Mouse (Mus musculus) forebrain, embryonic 10.5 days (tissue): ENCODE results near the gene Gng10. TPM values are rescaled to one million over a fixed set of nuclear protein-coding genes. Genes with fewer than 3 reads are reported as not detected.

Experiments used
- DNase-seq: peaks from one replicate; pipeline ENCODE4 v3.0.0-alpha.2; 2017; ENCODE audit warnings: low spot score; ENCODE audit errors: extremely low spot score
- H3K27ac ChIP-seq: fragments of 300-500 bp; sonication (generic); 2 replicates; pipeline ENCODE4 v1.5.1; 2016; ENCODE audit warnings: mild to moderate bottlenecking
- H3K27me3 ChIP-seq: fragments of 300-500 bp; sonication (generic); 2 replicates; pipeline ENCODE4 v1.6.1; 2016; ENCODE audit warnings: mild to moderate bottlenecking; ENCODE audit not compliant: poor library complexity, severe bottlenecking
- H3K36me3 ChIP-seq: fragments of 300-500 bp; sonication (generic); replicated peaks from 2 replicates; pipeline ENCODE4 v1.6.1; 2016; ENCODE audit warnings: mild to moderate bottlenecking, moderate library complexity
- H3K4me1 ChIP-seq: fragments of 300-500 bp; sonication (generic); 2 replicates; pipeline ENCODE4 v1.6.1; 2016
- H3K4me3 ChIP-seq: fragments of 300-500 bp; sonication (generic); 2 replicates; pipeline ENCODE4 v1.5.1; 2016; ENCODE audit warnings: mild to moderate bottlenecking, moderate library complexity
- H3K9me3 ChIP-seq: fragments of 300-500 bp; sonication (generic); 2 replicates; pipeline ENCODE4 v1.6.1; 2016; ENCODE audit warnings: mild to moderate bottlenecking, moderate library complexity
- WGBS: fragments of 180-500 bp; shearing (Covaris S2); methylation state at CpG from one replicate; pipeline ENCODE4 v1.1.7; 2016; 5-methylcytosine and 5-hydroxymethylcytosine counted together
- polyA plus RNA-seq: library from polyadenylated mRNA; unstranded; fragments of >200 nt; fragmentation: Nextera tagmentation; extraction: Ambion mirVana; gene quantifications from 2 replicates; pipeline ENCODE4 v1.2.1, GENCODE M21; 2016

The Gng10 gene
- polyA plus RNA-seq, 1 experiment from 2014 or later, result 70.4 TPM

DNA sequence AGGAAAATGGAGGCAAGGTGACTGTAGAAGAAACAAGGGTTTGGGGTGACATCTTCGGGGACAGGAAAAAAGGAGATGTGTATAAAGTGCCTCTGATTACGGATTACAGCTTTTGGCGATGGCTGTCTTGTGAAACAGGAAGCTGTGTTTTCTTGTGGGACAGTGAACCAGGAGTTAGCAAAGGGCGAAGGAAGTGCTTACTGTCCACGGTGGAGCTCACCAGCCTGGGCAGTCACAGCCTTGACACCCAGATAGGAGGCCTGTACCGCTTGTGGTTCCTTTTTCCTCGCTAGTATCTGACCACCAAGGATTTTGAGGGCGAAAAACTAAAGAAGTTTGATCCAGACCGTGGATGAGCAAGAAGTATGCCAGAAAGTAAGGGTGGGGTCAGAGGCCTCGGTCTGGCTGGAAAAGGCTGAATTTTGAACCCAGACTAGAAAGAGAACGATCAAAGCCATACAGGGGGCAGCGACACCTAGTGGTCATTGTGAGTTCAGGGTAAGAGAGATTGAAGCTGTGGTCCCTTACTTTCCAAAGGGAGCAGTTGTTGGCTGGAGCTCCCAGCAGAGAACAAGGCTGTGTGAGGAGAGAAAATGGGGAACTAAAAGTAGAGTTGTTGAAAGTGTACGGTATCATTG, 1.7 kb downstream of the Gng10 start:
- Histone ChIP-seq H3K27me3 (no peaks in the 10 kb centered on the region), H3K4me1 (peaks cover 16% of the 10 kb centered on the region), H3K36me3 (peaks cover 9% of the 10 kb centered on the region), H3K9me3 (peaks cover 8% of the 10 kb centered on the region; the same call in 1 of the 2 replicates), H3K27ac (no peak overlapping the region), H3K4me3 (0 out of 2 replicates have a peak overlapping the region, but pooled peaks have one; percentile 4)
- peak; percentile 81 for DNase-seq
- 44% methylated on average over 13 of the region's 13 CpGs for WGBS

GRCm38 (mm10) chr4:59037525-59037924, 2.6 kb downstream of the Gng10 start:
- Histone ChIP-seq H3K9me3 (peaks cover 8% of the 10 kb centered on the region; the same call in 1 of the 2 replicates), H3K27ac (no peak overlapping the region), H3K4me3 (no peak overlapping the region), H3K36me3 (peaks cover 9% of the 10 kb centered on the region), H3K4me1 (peaks cover 16% of the 10 kb centered on the region), H3K27me3 (no peaks in the 10 kb centered on the region)
- no peak for DNase-seq
- WGBS, result 87% methylated on average over 3 of the region's 3 CpGs

GRCm38 (mm10) chr4:59040397-59041287, 5.8 kb downstream of the Gng10 start:
- DNase-seq, result no peak
- WGBS, result 93% methylated on average over 11 of the region's 11 CpGs
- Histone ChIP-seq H3K36me3 (peaks cover 9% of the 10 kb centered on the region), H3K27me3 (no peaks in the 10 kb centered on the region), H3K4me1 (peaks cover 7% of the 10 kb centered on the region), H3K27ac (no peak overlapping the region), H3K9me3 (no peaks in the 10 kb centered on the region), H3K4me3 (no peak overlapping the region)

DNA sequence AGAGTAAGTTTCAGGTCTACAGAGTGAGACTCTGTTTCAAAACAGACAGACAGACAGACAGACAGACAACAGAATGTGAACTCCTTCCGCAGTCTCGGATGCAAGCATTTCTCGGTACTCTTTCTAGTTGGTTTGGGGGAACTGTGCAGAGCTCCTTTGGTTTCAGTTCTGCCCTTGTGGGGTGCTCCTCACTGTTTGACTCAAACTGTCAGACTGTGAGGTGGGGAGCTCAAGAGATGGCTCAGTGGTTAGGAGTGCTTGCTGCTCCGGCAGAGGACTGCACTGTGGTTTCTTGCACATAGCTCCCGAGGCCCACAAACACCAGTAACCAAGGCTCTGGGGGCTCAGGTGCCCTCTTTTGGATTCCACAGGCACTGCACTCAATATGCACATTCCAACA, 8.2 kb downstream of the Gng10 start:
- Histone ChIP-seq H3K9me3 (no peaks in the 10 kb centered on the region), H3K4me3 (no peak overlapping the region), H3K27ac (no peak overlapping the region), H3K4me1 (peaks cover 4% of the 10 kb centered on the region; the same call in 1 of the 2 replicates), H3K27me3 (no peaks in the 10 kb centered on the region), H3K36me3 (peaks cover 9% of the 10 kb centered on the region)
- WGBS, result 96% methylated on average over 5 of the region's 5 CpGs
- no peak for DNase-seq

DNA sequence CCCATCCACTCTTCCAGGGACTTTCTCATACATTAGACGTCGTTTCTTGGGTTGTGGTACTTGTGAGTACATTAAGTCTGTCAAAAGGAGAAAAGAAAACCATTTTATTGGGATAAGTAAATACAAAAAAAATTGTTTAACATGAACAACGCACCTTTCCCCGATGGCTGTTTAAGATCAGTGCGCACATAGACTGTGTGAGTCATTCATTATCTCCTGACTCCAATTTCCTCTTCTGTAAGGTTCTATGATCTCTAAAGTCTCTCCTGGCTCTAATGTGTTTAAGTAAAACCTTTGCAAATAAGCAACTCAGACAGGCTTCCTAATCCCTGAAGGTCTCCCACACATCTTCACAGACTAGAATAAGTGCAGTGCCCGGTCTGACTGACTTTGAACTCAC, 9.0 kb downstream of the Gng10 start:
- Histone ChIP-seq H3K27ac (no peak overlapping the region), H3K4me1 (peaks cover 4% of the 10 kb centered on the region; the same call in 1 of the 2 replicates), H3K27me3 (no peaks in the 10 kb centered on the region), H3K9me3 (no peaks in the 10 kb centered on the region), H3K36me3 (peaks cover 9% of the 10 kb centered on the region), H3K4me3 (no peak overlapping the region)
- DNase-seq, result no peak
- 92% methylated on average over 6 of the region's 6 CpGs for WGBS

DNA sequence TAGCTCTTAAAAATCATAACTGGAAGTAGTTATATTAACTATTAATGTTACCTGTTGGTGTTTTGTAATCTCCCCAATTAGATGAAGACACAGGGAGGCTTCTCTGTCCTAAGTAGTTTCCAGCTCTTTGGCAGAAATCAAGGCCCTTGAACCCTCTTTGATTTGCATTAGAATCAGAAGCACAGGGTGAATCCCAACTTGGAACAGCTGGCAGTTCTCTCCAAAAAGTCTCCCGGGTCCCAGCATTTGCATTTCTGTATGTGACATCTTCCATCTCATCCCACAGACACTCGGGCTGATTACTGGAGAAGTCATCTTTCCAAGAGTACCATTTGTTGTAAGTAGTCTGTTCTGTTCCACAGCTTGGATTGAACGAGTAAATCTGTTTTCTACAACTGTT, 12.3 kb downstream of the Gng10 start:
- H3K9me3 ChIP-seq, result no peaks in the 10 kb centered on the region
- peaks cover 4% of the 10 kb centered on the region; the same call in 1 of the 2 replicates for H3K4me1 ChIP-seq
- H3K27me3 ChIP-seq, result no peaks in the 10 kb centered on the region
- whole genome bisulfite sequencing, result 38% methylated on average over 3 of the region's 3 CpGs
- H3K36me3 ChIP-seq, result no peaks in the 10 kb centered on the region
- no peak overlapping the region for H3K27ac ChIP-seq
- no peak overlapping the region for H3K4me3 ChIP-seq
- no peak for DNase-seq

- H3K27me3 ChIP-seq, result no peaks in the 10 kb centered on the region
- H3K4me3 ChIP-seq, result no peak overlapping the region
- 95% methylated on average over 1 of the region's 1 CpGs for WGBS
- no peak for DNase-seq
- no peaks in the 10 kb centered on the region for H3K36me3 ChIP-seq
- no peak overlapping the region for H3K27ac ChIP-seq
- H3K9me3 ChIP-seq, result no peaks in the 10 kb centered on the region
- peaks cover 4% of the 10 kb centered on the region; the same call in 1 of the 2 replicates for H3K4me1 ChIP-seq
Observed at GRCm38 (mm10) chr4:59051081-59051480, 16.2 kb downstream of the Gng10 start.

DNA sequence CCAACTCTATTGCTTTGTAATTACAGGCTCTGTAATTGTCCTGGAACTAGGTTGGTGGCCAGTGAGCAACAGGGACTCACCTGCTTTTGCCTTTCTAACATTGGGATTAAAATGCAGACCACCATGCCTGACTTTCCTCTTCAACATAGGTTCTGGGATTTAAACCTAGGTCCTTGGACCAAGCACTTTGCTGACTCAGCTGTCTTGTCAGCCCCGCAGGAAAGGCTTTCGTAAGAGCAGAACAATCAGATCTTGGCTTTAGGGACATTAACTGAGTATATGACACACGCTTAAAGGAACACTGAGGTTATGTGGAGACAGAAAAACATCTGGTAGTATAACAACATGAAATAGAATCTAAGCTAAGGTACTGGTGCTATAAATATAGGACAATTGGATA, 23.0 kb downstream of the Gng10 start:
- H3K27me3 ChIP-seq, result no peaks in the 10 kb centered on the region
- no peak overlapping the region for H3K4me3 ChIP-seq
- WGBS, result 88% methylated on average over 3 of the region's 3 CpGs
- no peaks in the 10 kb centered on the region for H3K4me1 ChIP-seq
- no peaks in the 10 kb centered on the region for H3K9me3 ChIP-seq
- no peak overlapping the region for H3K27ac ChIP-seq
- no peak for DNase-seq
- H3K36me3 ChIP-seq, result no peaks in the 10 kb centered on the region

DNA sequence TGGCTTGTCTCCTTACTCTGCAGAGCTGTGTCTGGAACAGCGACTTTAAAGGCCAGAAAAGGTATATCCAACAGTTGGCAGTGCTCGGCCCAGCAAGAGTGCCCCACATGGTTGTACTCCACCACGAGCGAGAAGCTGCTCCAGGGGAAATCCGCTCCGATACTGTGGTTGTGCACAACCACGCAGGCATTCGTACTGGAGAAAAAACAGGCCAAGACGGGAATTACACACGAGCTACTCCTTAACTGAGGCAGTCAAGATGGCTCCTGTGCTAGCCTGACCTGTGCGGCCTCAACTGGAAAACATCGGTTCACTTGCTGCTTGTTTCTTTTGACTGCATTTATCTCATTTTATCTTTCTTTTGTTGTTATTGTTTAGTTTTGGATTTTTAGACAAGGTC, 27.6 kb downstream of the Gng10 start:
- Histone ChIP-seq H3K4me3 (no peak overlapping the region), H3K27ac (no peak overlapping the region), H3K27me3 (no peaks in the 10 kb centered on the region), H3K4me1 (no peaks in the 10 kb centered on the region), H3K36me3 (no peaks in the 10 kb centered on the region), H3K9me3 (no peaks in the 10 kb centered on the region)
- no peak for DNase-seq
- 79% methylated on average over 12 of the region's 12 CpGs for WGBS

DNA sequence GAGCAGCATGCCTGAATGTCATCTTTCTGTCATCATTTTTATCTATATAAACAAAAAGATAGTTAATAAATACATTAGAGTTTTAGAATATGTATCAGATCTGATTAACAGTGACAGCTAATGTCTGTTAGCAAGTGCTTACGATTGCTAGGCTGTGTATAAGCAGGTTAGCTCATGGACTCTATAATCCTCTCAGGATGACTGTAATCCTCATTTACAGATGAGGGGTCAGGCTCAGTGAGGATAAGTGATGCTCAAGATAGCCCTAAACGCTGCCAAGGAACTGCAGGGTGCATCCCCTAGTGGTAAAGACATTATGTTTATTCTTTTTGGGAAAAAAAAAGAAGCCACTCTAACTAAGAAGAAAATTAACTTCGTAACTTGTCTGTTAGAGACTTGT, 34.4 kb downstream of the Gng10 start:
- Histone ChIP-seq H3K9me3 (no peaks in the 10 kb centered on the region), H3K36me3 (no peaks in the 10 kb centered on the region), H3K27me3 (no peaks in the 10 kb centered on the region), H3K4me3 (no peak overlapping the region), H3K27ac (no peak overlapping the region), H3K4me1 (no peaks in the 10 kb centered on the region)
- 52% methylated on average over 3 of the region's 3 CpGs for WGBS
- DNase-seq, result no peak

- WGBS, result 92% methylated on average over 2 of the region's 2 CpGs
- Histone ChIP-seq H3K27ac (no peak overlapping the region), H3K9me3 (no peaks in the 10 kb centered on the region), H3K27me3 (no peaks in the 10 kb centered on the region), H3K36me3 (no peaks in the 10 kb centered on the region), H3K4me3 (no peak overlapping the region), H3K4me1 (no peaks in the 10 kb centered on the region)
- DNase-seq, result no peak
Observed at GRCm38 (mm10) chr4:59083430-59083829, 48.5 kb downstream of the Gng10 start.

GRCm38 (mm10) chr4:59089391-59089790, 54.5 kb downstream of the Gng10 start:
- Histone ChIP-seq H3K36me3 (no peaks in the 10 kb centered on the region), H3K27ac (no peak overlapping the region), H3K4me1 (no peaks in the 10 kb centered on the region), H3K4me3 (no peak overlapping the region), H3K27me3 (no peaks in the 10 kb centered on the region), H3K9me3 (no peaks in the 10 kb centered on the region)
- WGBS, result 39% methylated on average over 1 of the region's 1 CpGs
- DNase-seq, result no peak
